Mouse (Mus musculus) ES-Bruce4 (cell line): ENCODE results near the gene Kat6b. TPM values are rescaled to one million over a fixed set of nuclear protein-coding genes. Genes with fewer than 3 reads are reported as not detected.

Experiments
- H3K27ac ChIP-seq: 2 replicates; pipeline ENCODE4 v1.5.1; 2012; ENCODE audit warnings: low read length, inconsistent platforms; ENCODE audit not compliant: insufficient read depth
- H3K27me3 ChIP-seq: 2 replicates; pipeline ENCODE4 v1.6.1; 2012; ENCODE audit warnings: mild to moderate bottlenecking, low read length, inconsistent platforms; ENCODE audit not compliant: control insufficient read depth, poor library complexity, insufficient read depth, severe bottlenecking
- H3K36me3 ChIP-seq: 2 replicates; pipeline ENCODE4 v1.6.1; 2012; ENCODE audit warnings: inconsistent platforms, mild to moderate bottlenecking, low read length, moderate library complexity; ENCODE audit not compliant: control insufficient read depth, poor library complexity, insufficient read depth, severe bottlenecking
- H3K4me1 ChIP-seq: one replicate; pipeline ENCODE4 v1.8.1; 2011; ENCODE audit warnings: low read length; ENCODE audit not compliant: control insufficient read depth, insufficient read depth
- H3K4me3 ChIP-seq: 2 replicates; pipeline ENCODE4 v1.5.1; 2011; ENCODE audit warnings: low read depth, mild to moderate bottlenecking, low read length
- H3K9ac ChIP-seq: 2 replicates; pipeline ENCODE4 v1.6.1; 2012; ENCODE audit warnings: low read depth, mild to moderate bottlenecking, inconsistent platforms; ENCODE audit not compliant: poor library complexity, severe bottlenecking
- H3K9me3 ChIP-seq: replicated peaks from 2 replicates; pipeline ENCODE4 v1.6.1; 2012; ENCODE audit warnings: mild to moderate bottlenecking, low read length, inconsistent platforms; ENCODE audit not compliant: control insufficient read depth, poor library complexity, insufficient read depth, severe bottlenecking
- CTCF ChIP-seq: IDR thresholded peaks from one replicate; pipeline ENCODE4 v1.8.1; 2011; ENCODE audit warnings: low read depth, low read length
- EP300 ChIP-seq: IDR thresholded peaks from 2 replicates; pipeline ENCODE4 v1.6.1; 2011; ENCODE audit warnings: low read depth, low read length; ENCODE audit not compliant: insufficient read depth
- POLR2A ChIP-seq: IDR thresholded peaks from one replicate; pipeline ENCODE4 v1.8.1; 2011; ENCODE audit warnings: low read length; ENCODE audit not compliant: insufficient read depth
- polyA plus RNA-seq: library from polyadenylated mRNA; stranded (reverse); fragments of >200 nt; gene quantifications from 2 replicates; pipeline ENCODE4 v1.2.4, GENCODE M21; 2011; ENCODE audit warnings: low read depth; ENCODE audit not compliant: missing spikeins, insufficient read depth, insufficient read length

The Kat6b gene
- polyA plus RNA-seq, 1 experiment, result 132 TPM

GRCm38 (mm10) chr14:21552958-21553357, 71.7 kb downstream of the Kat6b start:
- Histone ChIP-seq H3K36me3 (no peaks in the 10 kb centered on the region), H3K27me3 (no peaks in the 10 kb centered on the region), H3K9me3 (no peaks in the 10 kb centered on the region), H3K4me1 (no peaks in the 10 kb centered on the region), H3K9ac (no peak overlapping the region), H3K4me3 (no peak overlapping the region), H3K27ac (no peak overlapping the region)
- no peak for TF ChIP-seq POLR2A
- no peak for TF ChIP-seq EP300
- no peak for TF ChIP-seq CTCF

- Histone ChIP-seq H3K27me3 (no peaks in the 10 kb centered on the region), H3K9me3 (no peaks in the 10 kb centered on the region), H3K9ac (no peak overlapping the region), H3K4me3 (no peak overlapping the region), H3K36me3 (no peaks in the 10 kb centered on the region), H3K4me1 (no peaks in the 10 kb centered on the region), H3K27ac (no peak overlapping the region)
- TF ChIP-seq EP300 (no peak), POLR2A (no peak), CTCF (no peak)
Observed at GRCm38 (mm10) chr14:21554046-21554445, 72.8 kb downstream of the Kat6b start.

GRCm38 (mm10) chr14:21558440-21559131, 77.4 kb downstream of the Kat6b start:
- peaks cover 4% of the 10 kb centered on the region for H3K4me1 ChIP-seq
- H3K9me3 ChIP-seq, result no peaks in the 10 kb centered on the region
- no peak overlapping the region for H3K9ac ChIP-seq
- no peaks in the 10 kb centered on the region for H3K27me3 ChIP-seq
- H3K36me3 ChIP-seq, result no peaks in the 10 kb centered on the region
- H3K27ac ChIP-seq, result no peak overlapping the region
- TF ChIP-seq CTCF (no peak), EP300 (no peak), POLR2A (no peak)
- no peak overlapping the region for H3K4me3 ChIP-seq

GRCm38 (mm10) chr14:21559447-21559846, 78.2 kb downstream of the Kat6b start:
- no peak for TF ChIP-seq CTCF
- TF ChIP-seq POLR2A, result no peak
- no peak for TF ChIP-seq EP300
- Histone ChIP-seq H3K4me1 (peaks cover 6% of the 10 kb centered on the region), H3K9me3 (no peaks in the 10 kb centered on the region), H3K27ac (no peak overlapping the region), H3K36me3 (no peaks in the 10 kb centered on the region), H3K9ac (no peak overlapping the region), H3K4me3 (no peak overlapping the region), H3K27me3 (no peaks in the 10 kb centered on the region)

DNA sequence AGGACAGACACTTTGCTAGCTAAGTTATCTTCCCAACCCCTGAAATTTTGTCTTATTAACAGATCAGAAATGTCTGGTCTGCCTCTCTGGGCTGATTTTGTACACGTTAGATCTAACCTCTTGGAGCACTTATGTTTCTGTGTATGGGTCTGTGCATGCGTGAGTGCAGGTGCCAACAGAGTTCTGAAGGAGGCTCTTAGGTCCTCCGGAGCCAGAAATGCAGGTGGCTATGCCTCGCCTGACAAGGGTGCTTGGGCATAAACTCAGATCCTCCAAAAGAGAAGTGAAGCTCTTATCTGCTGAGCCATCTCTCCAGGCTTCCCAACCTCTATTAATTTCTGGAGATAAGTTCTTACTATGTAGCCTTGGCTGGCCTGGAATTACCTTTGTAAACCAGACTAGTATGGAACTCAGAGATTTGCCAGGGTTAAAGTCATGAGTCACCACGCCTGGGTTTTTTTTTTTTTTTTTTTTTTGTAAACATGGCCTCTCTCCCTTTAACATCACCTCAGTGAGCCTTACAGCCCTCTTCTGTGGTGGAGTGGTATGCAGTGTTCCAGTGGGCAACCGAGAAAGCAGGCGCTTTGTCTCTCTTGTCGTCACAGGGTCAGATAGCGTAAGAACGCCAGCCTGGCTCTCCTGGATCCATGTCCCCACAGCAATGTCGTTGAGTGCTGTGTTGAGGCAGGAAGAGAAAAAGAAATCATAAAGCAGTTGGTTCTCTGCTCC, 79.4 kb downstream of the Kat6b start:
- H3K27me3 ChIP-seq, result no peaks in the 10 kb centered on the region
- TF ChIP-seq POLR2A (no peak), EP300 (no peak), CTCF (no peak)
- peaks cover 6% of the 10 kb centered on the region for H3K4me1 ChIP-seq
- no peak overlapping the region for H3K4me3 ChIP-seq
- no peaks in the 10 kb centered on the region for H3K36me3 ChIP-seq
- no peaks in the 10 kb centered on the region for H3K9me3 ChIP-seq
- H3K9ac ChIP-seq, result no peak overlapping the region
- H3K27ac ChIP-seq, result no peak overlapping the region

DNA sequence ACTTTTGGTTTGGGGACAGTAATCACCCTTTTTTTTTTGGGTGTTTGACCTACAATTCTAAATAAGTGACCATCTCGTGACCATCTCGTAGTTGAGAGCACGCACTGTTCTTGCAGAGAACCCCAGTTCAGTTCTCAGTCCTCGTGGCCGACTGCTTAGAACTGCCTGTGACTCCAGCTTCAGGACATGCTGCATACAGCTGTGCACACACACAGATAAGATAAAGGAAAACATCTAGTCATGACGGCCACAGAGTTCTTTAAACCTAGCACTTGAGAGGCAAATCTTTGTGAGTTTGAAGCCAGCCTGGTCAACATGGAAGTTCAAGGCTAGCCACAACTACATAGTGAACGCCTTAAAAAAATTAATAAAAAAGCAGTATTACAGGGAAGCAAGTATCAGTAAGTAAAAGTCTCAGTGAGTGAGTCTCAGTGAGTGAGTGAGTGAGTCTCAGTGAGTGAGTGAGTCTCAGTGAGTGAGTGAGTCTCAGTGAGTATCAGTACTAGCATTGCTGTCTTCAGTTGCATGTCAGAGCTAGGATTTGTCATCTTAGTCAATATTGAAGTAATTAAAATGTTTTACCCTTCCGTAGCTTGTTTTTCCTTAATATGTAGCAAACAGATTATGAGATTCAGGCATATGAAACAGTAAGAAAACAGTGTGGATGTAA, 80.3 kb downstream of the Kat6b start:
- no peak for TF ChIP-seq EP300
- TF ChIP-seq CTCF, result no peak
- no peak for TF ChIP-seq POLR2A
- no peaks in the 10 kb centered on the region for H3K27me3 ChIP-seq
- H3K36me3 ChIP-seq, result 0 out of 2 replicates have a peak, but pooled peaks cover 3% of the 10 kb centered on the region
- peaks cover 6% of the 10 kb centered on the region for H3K4me1 ChIP-seq
- no peaks in the 10 kb centered on the region for H3K9me3 ChIP-seq
- no peak overlapping the region for H3K27ac ChIP-seq
- H3K9ac ChIP-seq, result no peak overlapping the region
- no peak overlapping the region for H3K4me3 ChIP-seq
